Mouse (Mus musculus) heart, embryonic 14.5 days (tissue): ENCODE measurements around the gene Plpp1. TPM values are rescaled to one million over a fixed set of nuclear protein-coding genes. Genes with fewer than 3 reads are reported as not detected.

Source experiments
- ATAC-seq: fragments of 200-750 bp; cut with Nextera tagmentation; 2 replicates; pipeline ENCODE4 v1.8.0; 2017; ENCODE audit warnings: low read depth, moderate TSS enrichment; ENCODE audit not compliant: insufficient number of reproducible peaks, insufficient read depth, low FRiP score
- H3K27ac ChIP-seq, 2 experiments: fragments of 200-500 bp in 1 of 2; fragments of 300-500 bp in 1 of 2; sonication (generic) in 1 of 2; replicated peaks in 1 of 2; 2 replicates each; pipeline ENCODE4 v1.5.1; 2012 to 2014; ENCODE audit warnings: low read depth in 2 of 2, low read length in 2 of 2, control low read depth in 1 of 2, mild to moderate bottlenecking in 1 of 2, mixed read lengths in 1 of 2; ENCODE audit not compliant: control insufficient read depth in 1 of 2, insufficient read depth in 1 of 2
- H3K27me3 ChIP-seq: fragments of 300-500 bp; sonication (generic); 2 replicates; pipeline ENCODE4 v1.6.1; 2014; ENCODE audit warnings: mild to moderate bottlenecking, low read length, control low read depth; ENCODE audit not compliant: control insufficient read depth, insufficient read depth
- H3K36me3 ChIP-seq: fragments of 300-500 bp; sonication (generic); 2 replicates; pipeline ENCODE4 v1.6.1; 2014; ENCODE audit warnings: mild to moderate bottlenecking, control low read depth, low read length, mixed read lengths; ENCODE audit not compliant: control insufficient read depth, insufficient read depth
- H3K4me1 ChIP-seq, 2 experiments: fragments of 200-500 bp in 1 of 2; fragments of 300-500 bp in 1 of 2; sonication (generic) in 1 of 2; 2 replicates each; pipeline ENCODE4 v1.6.1; 2012 to 2014; ENCODE audit warnings: low read length in 2 of 2, control low read depth in 1 of 2, mixed read lengths in 1 of 2; ENCODE audit not compliant: control insufficient read depth in 2 of 2, insufficient read depth in 2 of 2
- H3K4me2 ChIP-seq: fragments of 300-500 bp; sonication (generic); 2 replicates; pipeline ENCODE4 v1.6.1; 2014; ENCODE audit warnings: mild to moderate bottlenecking, low read length
- H3K4me3 ChIP-seq, 2 experiments: fragments of 200-500 bp in 1 of 2; fragments of 300-500 bp in 1 of 2; sonication (generic) in 1 of 2; 2 replicates each; pipeline ENCODE4 v1.5.1; 2012 to 2014; ENCODE audit warnings: low read length in 2 of 2, mild to moderate bottlenecking in 2 of 2, control low read depth in 1 of 2, low read depth in 1 of 2, moderate library complexity in 1 of 2; ENCODE audit not compliant: control insufficient read depth in 1 of 2, insufficient read depth in 1 of 2
- H3K9ac ChIP-seq: fragments of 300-500 bp; sonication (generic); 2 replicates; pipeline ENCODE4 v1.6.1; 2014; ENCODE audit warnings: mild to moderate bottlenecking, low read length
- H3K9me3 ChIP-seq: fragments of 300-500 bp; sonication (generic); 2 replicates; pipeline ENCODE4 v1.6.1; 2016; ENCODE audit warnings: low read length, control low read depth; ENCODE audit not compliant: control insufficient read depth
- WGBS: fragments of 180-500 bp; shearing (Covaris S2); extraction: QIAGEN DNeasy Blood & Tissue Kit; methylation state at CpG from one replicate; pipeline ENCODE4 v1.1.7; 2014; 5-methylcytosine and 5-hydroxymethylcytosine counted together
- polyA plus RNA-seq: library from polyadenylated mRNA; unstranded; fragments of >200 nt; fragmentation: Nextera tagmentation; extraction: Ambion mirVana; gene quantifications from 2 replicates; pipeline ENCODE4 v1.2.1, GENCODE M21; 2014

Plpp1 gene
- polyA plus RNA-seq, 1 experiment from 2014 or later: 56.6 TPM

- peaks cover 13% of the 10 kb centered on the region for H3K9me3 ChIP-seq
- no peaks in the 10 kb centered on the region for H3K27me3 ChIP-seq
- H3K4me1 ChIP-seq: peaks cover 15 to 28% of the 10 kb centered on the region in 2 experiments
- H3K36me3 ChIP-seq: no peaks in the 10 kb centered on the region
- H3K4me3 ChIP-seq: no peak overlapping the region
- no peak overlapping the region for H3K9ac ChIP-seq
- no peak overlapping the region for H3K4me2 ChIP-seq
- WGBS: 39% methylated on average over 5 of the region's 5 CpGs
- no peak for ATAC-seq
- peak overlapping the region in 1 of 2 experiments; percentile 51; a peak in 2 of 4 replicates for H3K27ac ChIP-seq
Observed at GRCm38 (mm10) chr13:112764556-112764955, 36.0 kb upstream of the Plpp1 start.

- H3K27me3 ChIP-seq: no peaks in the 10 kb centered on the region
- no peak for ATAC-seq
- H3K36me3 ChIP-seq: no peaks in the 10 kb centered on the region
- no peak overlapping the region for H3K27ac ChIP-seq
- H3K4me1 ChIP-seq: peaks cover 14 to 25% of the 10 kb centered on the region in 2 experiments
- H3K4me2 ChIP-seq: no peak overlapping the region
- peaks cover 13% of the 10 kb centered on the region for H3K9me3 ChIP-seq
- WGBS: 85% methylated on average over 3 of the region's 3 CpGs
- H3K9ac ChIP-seq: no peak overlapping the region
- no peak overlapping the region for H3K4me3 ChIP-seq
Observed at GRCm38 (mm10) chr13:112765654-112766053, 34.9 kb upstream of the Plpp1 start.

GRCm38 (mm10) chr13:112770528-112771328, 29.9 kb upstream of the Plpp1 start:
- H3K27me3 ChIP-seq: no peaks in the 10 kb centered on the region
- H3K9me3 ChIP-seq: peaks cover 13% of the 10 kb centered on the region
- no peak overlapping the region for H3K9ac ChIP-seq
- no peak overlapping the region for H3K4me3 ChIP-seq
- 35% methylated on average over 11 of the region's 11 CpGs for WGBS
- no peaks in the 10 kb centered on the region for H3K36me3 ChIP-seq
- ATAC-seq: peak; percentile 31; the same call in 1 of the 2 replicates
- peak overlapping the region; percentile 20 for H3K4me2 ChIP-seq
- peak overlapping the region; percentile 52 to 66 for H3K27ac ChIP-seq
- H3K4me1 ChIP-seq: peaks cover 9 to 16% of the 10 kb centered on the region in 2 experiments

- Histone ChIP-seq H3K9me3 (peaks cover 10% of the 10 kb centered on the region), H3K4me1 (peaks cover 9 to 16% of the 10 kb centered on the region in 2 experiments), H3K4me2 (peak overlapping the region; percentile 20), H3K27ac (peak overlapping the region; percentile 52 to 66; a peak in 2 of 4 replicates), H3K4me3 (no peak overlapping the region), H3K9ac (no peak overlapping the region), H3K36me3 (no peaks in the 10 kb centered on the region), H3K27me3 (no peaks in the 10 kb centered on the region)
- ATAC-seq: no peak
- 41% methylated on average over 15 of the region's 15 CpGs for WGBS
Observed at GRCm38 (mm10) chr13:112771447-112772208, 29.0 kb upstream of the Plpp1 start.

GRCm38 (mm10) chr13:112772252-112772651, 28.3 kb upstream of the Plpp1 start:
- ATAC-seq: no peak
- Histone ChIP-seq H3K27ac (no peak overlapping the region), H3K4me2 (no peak overlapping the region), H3K9me3 (peaks cover 5% of the 10 kb centered on the region), H3K9ac (no peak overlapping the region), H3K4me1 (peaks cover 9 to 16% of the 10 kb centered on the region in 2 experiments), H3K27me3 (no peaks in the 10 kb centered on the region), H3K36me3 (no peaks in the 10 kb centered on the region), H3K4me3 (no peak overlapping the region)
- WGBS: 69% methylated on average over 11 of the region's 11 CpGs

- Histone ChIP-seq H3K4me3 (no peak overlapping the region), H3K4me1 (peaks cover 9 to 16% of the 10 kb centered on the region in 2 experiments), H3K9ac (no peak overlapping the region), H3K27ac (no peak overlapping the region), H3K36me3 (no peaks in the 10 kb centered on the region), H3K27me3 (no peaks in the 10 kb centered on the region), H3K4me2 (no peak overlapping the region), H3K9me3 (no peaks in the 10 kb centered on the region)
- no peak for ATAC-seq
- WGBS: 71% methylated on average over 14 of the region's 14 CpGs
Observed at GRCm38 (mm10) chr13:112772861-112773260, 27.7 kb upstream of the Plpp1 start.

GRCm38 (mm10) chr13:112773991-112774675, 26.5 kb upstream of the Plpp1 start:
- Histone ChIP-seq H3K4me2 (no peak overlapping the region), H3K4me3 (no peak overlapping the region), H3K36me3 (no peaks in the 10 kb centered on the region), H3K9me3 (no peaks in the 10 kb centered on the region), H3K27ac (no peak overlapping the region), H3K4me1 (peaks cover 9 to 16% of the 10 kb centered on the region in 2 experiments), H3K27me3 (no peaks in the 10 kb centered on the region), H3K9ac (no peak overlapping the region)
- 94% methylated on average over 3 of the region's 3 CpGs for WGBS
- ATAC-seq: no peak
